Mouse (Mus musculus) induced T-regulatory cell, adult 2 months (primary cell): Measurements from ENCODE around the gene Ap3s2.

ENCODE experiments used
- DNase-seq: peaks from one replicate; pipeline ENCODE4 v3.0.0-alpha.2; 2012; ENCODE audit warnings: low read depth

Gene Ap3s2

GRCm38 (mm10) chr7:79844090-79844802 is 76.2 kb downstream of the Ap3s2 start:
- DNase-seq = no peak

- no peak for DNase-seq
These were observed 78.3 kb downstream of the Ap3s2 start for GRCm38 (mm10) chr7:79842163-79842562.

GRCm38 (mm10) chr7:79837247-79837646 is 83.2 kb downstream of the Ap3s2 start:
- DNase-seq = no peak

GRCm38 (mm10) chr7:79835196-79835595 is 85.3 kb downstream of the Ap3s2 start:
- no peak for DNase-seq

GRCm38 (mm10) chr7:79832980-79833379 is 87.5 kb downstream of the Ap3s2 start:
- no peak for DNase-seq

- DNase-seq = no peak
These were observed 88.9 kb downstream of the Ap3s2 start for GRCm38 (mm10) chr7:79831585-79831984.

- no peak for DNase-seq
These were observed 89.3 kb downstream of the Ap3s2 start for GRCm38 (mm10) chr7:79831145-79831544.

GRCm38 (mm10) chr7:79828341-79828740 is 92.1 kb downstream of the Ap3s2 start:
- DNase-seq = no peak
